Mouse (Mus musculus) hindbrain, embryonic 12.5 days (tissue): Measurements from ENCODE around the gene Krt7. TPM values are rescaled to one million over a fixed set of nuclear protein-coding genes. Genes with fewer than 3 reads are reported as not detected.

Experiments
- ATAC-seq: fragments of 200-750 bp; cut with Nextera tagmentation; 2 replicates; pipeline ENCODE4 v1.8.0; 2017; ENCODE audit warnings: moderate TSS enrichment; ENCODE audit not compliant: low FRiP score
- H3K27ac ChIP-seq: fragments of 300-500 bp; sonication (generic); 2 replicates; pipeline ENCODE4 v1.5.1; 2016; ENCODE audit warnings: mild to moderate bottlenecking
- H3K27me3 ChIP-seq: fragments of 300-500 bp; sonication (generic); 2 replicates; pipeline ENCODE4 v1.6.1; 2016; ENCODE audit warnings: mild to moderate bottlenecking
- H3K36me3 ChIP-seq: fragments of 300-500 bp; sonication (generic); 2 replicates; pipeline ENCODE4 v1.6.1; 2016; ENCODE audit warnings: mild to moderate bottlenecking
- H3K4me1 ChIP-seq: fragments of 300-500 bp; sonication (generic); 2 replicates; pipeline ENCODE4 v1.6.1; 2016
- H3K4me2 ChIP-seq: fragments of 300-500 bp; sonication (generic); replicated peaks from 2 replicates; pipeline ENCODE4 v1.6.1; 2016; ENCODE audit warnings: mild to moderate bottlenecking
- H3K4me3 ChIP-seq: fragments of 300-500 bp; sonication (generic); 2 replicates; pipeline ENCODE4 v1.5.1; 2016; ENCODE audit warnings: mild to moderate bottlenecking
- H3K9ac ChIP-seq: fragments of 300-500 bp; sonication (generic); 2 replicates; pipeline ENCODE4 v1.6.1; 2016; ENCODE audit warnings: mild to moderate bottlenecking, moderate library complexity
- H3K9me3 ChIP-seq: fragments of 300-500 bp; sonication (generic); replicated peaks from 2 replicates; pipeline ENCODE4 v1.6.1; 2016; ENCODE audit warnings: mild to moderate bottlenecking
- WGBS: fragments of 180-500 bp; shearing (Covaris S2); methylation state at CpG from one replicate; pipeline ENCODE4 v1.1.7; 2016; 5-methylcytosine and 5-hydroxymethylcytosine counted together
- polyA plus RNA-seq: library from polyadenylated mRNA; unstranded; fragments of >200 nt; fragmentation: Nextera tagmentation; extraction: Ambion mirVana; gene quantifications from 2 replicates; pipeline ENCODE4 v1.2.1, GENCODE M21; 2016

Krt7 gene
- polyA plus RNA-seq, 1 experiment from 2014 or later, result 10.5 TPM

GRCm38 (mm10) chr15:101382811-101383210, 28.0 kb upstream of the Krt7 start:
- H3K9me3 ChIP-seq, result no peaks in the 10 kb centered on the region
- no peak for ATAC-seq
- 63% methylated on average over 11 of the region's 11 CpGs for WGBS

GRCm38 (mm10) chr15:101384610-101385009, 26.2 kb upstream of the Krt7 start:
- Histone ChIP-seq H3K9ac (no peak overlapping the region), H3K4me3 (no peak overlapping the region), H3K4me1 (no peaks in the 10 kb centered on the region), H3K36me3 (no peaks in the 10 kb centered on the region), H3K27ac (no peak overlapping the region), H3K27me3 (0 out of 2 replicates have a peak, but pooled peaks cover 7% of the 10 kb centered on the region), H3K9me3 (no peaks in the 10 kb centered on the region), H3K4me2 (no peak overlapping the region)
- no peak for ATAC-seq
- 84% methylated on average over 7 of the region's 7 CpGs for WGBS

More at GRCm38 (mm10) chr15:101382811-101383210, 28.0 kb upstream of the Krt7 start:
- H3K36me3 ChIP-seq, result no peaks in the 10 kb centered on the region
- H3K9ac ChIP-seq, result no peak overlapping the region
- H3K4me3 ChIP-seq, result no peak overlapping the region
- H3K4me1 ChIP-seq, result no peaks in the 10 kb centered on the region
- no peak overlapping the region for H3K27ac ChIP-seq
- 0 out of 2 replicates have a peak, but pooled peaks cover 7% of the 10 kb centered on the region for H3K27me3 ChIP-seq
- no peak overlapping the region for H3K4me2 ChIP-seq

GRCm38 (mm10) chr15:101385064-101385463, 25.8 kb upstream of the Krt7 start:
- no peaks in the 10 kb centered on the region for H3K9me3 ChIP-seq
- no peak for ATAC-seq
- no peak overlapping the region for H3K27ac ChIP-seq
- no peaks in the 10 kb centered on the region for H3K36me3 ChIP-seq
- H3K4me2 ChIP-seq, result no peak overlapping the region
- 0 out of 2 replicates have a peak, but pooled peaks cover 7% of the 10 kb centered on the region for H3K27me3 ChIP-seq
- H3K4me3 ChIP-seq, result no peak overlapping the region
- no peak overlapping the region for H3K9ac ChIP-seq
- no peaks in the 10 kb centered on the region for H3K4me1 ChIP-seq
- 95% methylated on average over 6 of the region's 6 CpGs for WGBS

GRCm38 (mm10) chr15:101387176-101387575, 23.7 kb upstream of the Krt7 start:
- WGBS, result 66% methylated on average over 3 of the region's 3 CpGs
- Histone ChIP-seq H3K27ac (no peak overlapping the region), H3K4me2 (no peak overlapping the region), H3K9ac (no peak overlapping the region), H3K9me3 (no peaks in the 10 kb centered on the region), H3K4me1 (no peaks in the 10 kb centered on the region), H3K4me3 (no peak overlapping the region), H3K36me3 (no peaks in the 10 kb centered on the region), H3K27me3 (0 out of 2 replicates have a peak, but pooled peaks cover 4% of the 10 kb centered on the region)
- ATAC-seq, result no peak

GRCm38 (mm10) chr15:101388034-101388541, 22.8 kb upstream of the Krt7 start:
- Histone ChIP-seq H3K9me3 (no peaks in the 10 kb centered on the region), H3K9ac (no peak overlapping the region), H3K36me3 (no peaks in the 10 kb centered on the region), H3K4me1 (no peaks in the 10 kb centered on the region), H3K27me3 (0 out of 2 replicates have a peak, but pooled peaks cover 4% of the 10 kb centered on the region), H3K4me2 (no peak overlapping the region), H3K4me3 (no peak overlapping the region), H3K27ac (no peak overlapping the region)
- no peak for ATAC-seq
- WGBS, result 68% methylated on average over 5 of the region's 5 CpGs

- ATAC-seq, result no peak
- H3K9me3 ChIP-seq, result no peaks in the 10 kb centered on the region
- no peak overlapping the region for H3K27ac ChIP-seq
- no peak overlapping the region for H3K9ac ChIP-seq
- H3K4me3 ChIP-seq, result no peak overlapping the region
- WGBS, result 89% methylated on average over 5 of the region's 5 CpGs
- no peaks in the 10 kb centered on the region for H3K4me1 ChIP-seq
- H3K27me3 ChIP-seq, result 0 out of 2 replicates have a peak, but pooled peaks cover 4% of the 10 kb centered on the region
- H3K36me3 ChIP-seq, result no peaks in the 10 kb centered on the region
- H3K4me2 ChIP-seq, result no peak overlapping the region
Observed at GRCm38 (mm10) chr15:101390203-101390602, 20.6 kb upstream of the Krt7 start.

- ATAC-seq, result no peak
- H3K27ac ChIP-seq, result no peak overlapping the region
- no peak overlapping the region for H3K9ac ChIP-seq
- no peaks in the 10 kb centered on the region for H3K4me1 ChIP-seq
- H3K27me3 ChIP-seq, result no peaks in the 10 kb centered on the region
- H3K4me3 ChIP-seq, result no peak overlapping the region
- WGBS, result 83% methylated on average over 5 of the region's 5 CpGs
- H3K36me3 ChIP-seq, result no peaks in the 10 kb centered on the region
- no peak overlapping the region for H3K4me2 ChIP-seq
- no peaks in the 10 kb centered on the region for H3K9me3 ChIP-seq
Observed at GRCm38 (mm10) chr15:101392251-101392650, 18.6 kb upstream of the Krt7 start.

GRCm38 (mm10) chr15:101394908-101395307, 15.9 kb upstream of the Krt7 start:
- Histone ChIP-seq H3K9ac (no peak overlapping the region), H3K4me2 (no peak overlapping the region), H3K4me1 (no peaks in the 10 kb centered on the region), H3K36me3 (no peaks in the 10 kb centered on the region), H3K27me3 (no peaks in the 10 kb centered on the region), H3K4me3 (no peak overlapping the region), H3K27ac (no peak overlapping the region), H3K9me3 (no peaks in the 10 kb centered on the region)
- ATAC-seq, result no peak
- WGBS, result 64% methylated on average over 7 of the region's 7 CpGs

GRCm38 (mm10) chr15:101396466-101396865, 14.4 kb upstream of the Krt7 start:
- no peaks in the 10 kb centered on the region for H3K4me1 ChIP-seq
- no peak overlapping the region for H3K27ac ChIP-seq
- no peaks in the 10 kb centered on the region for H3K36me3 ChIP-seq
- no peak overlapping the region for H3K9ac ChIP-seq
- no peak for ATAC-seq
- no peaks in the 10 kb centered on the region for H3K9me3 ChIP-seq
- H3K27me3 ChIP-seq, result no peaks in the 10 kb centered on the region
- no peak overlapping the region for H3K4me2 ChIP-seq
- H3K4me3 ChIP-seq, result no peak overlapping the region
- WGBS, result 59% methylated on average over 7 of the region's 7 CpGs

- H3K4me1 ChIP-seq, result no peaks in the 10 kb centered on the region
- 75% methylated on average over 3 of the region's 3 CpGs for WGBS
- no peak overlapping the region for H3K27ac ChIP-seq
- no peak overlapping the region for H3K9ac ChIP-seq
- no peaks in the 10 kb centered on the region for H3K9me3 ChIP-seq
- no peaks in the 10 kb centered on the region for H3K27me3 ChIP-seq
- no peak for ATAC-seq
- no peaks in the 10 kb centered on the region for H3K36me3 ChIP-seq
- H3K4me2 ChIP-seq, result no peak overlapping the region
- H3K4me3 ChIP-seq, result no peak overlapping the region
Observed at GRCm38 (mm10) chr15:101396921-101397320, 13.9 kb upstream of the Krt7 start.

GRCm38 (mm10) chr15:101397683-101398082, 13.2 kb upstream of the Krt7 start:
- 91% methylated on average over 2 of the region's 2 CpGs for WGBS
- Histone ChIP-seq H3K9ac (no peak overlapping the region), H3K27ac (no peak overlapping the region), H3K4me2 (no peak overlapping the region), H3K4me3 (no peak overlapping the region), H3K9me3 (no peaks in the 10 kb centered on the region), H3K27me3 (no peaks in the 10 kb centered on the region), H3K4me1 (no peaks in the 10 kb centered on the region), H3K36me3 (no peaks in the 10 kb centered on the region)
- ATAC-seq, result no peak

GRCm38 (mm10) chr15:101398269-101398668, 12.6 kb upstream of the Krt7 start:
- Histone ChIP-seq H3K36me3 (no peaks in the 10 kb centered on the region), H3K27me3 (no peaks in the 10 kb centered on the region), H3K9me3 (no peaks in the 10 kb centered on the region), H3K4me3 (no peak overlapping the region), H3K4me2 (no peak overlapping the region), H3K4me1 (no peaks in the 10 kb centered on the region), H3K27ac (no peak overlapping the region), H3K9ac (no peak overlapping the region)
- ATAC-seq, result no peak
- WGBS, result 85% methylated on average over 8 of the region's 8 CpGs

- 0 out of 2 replicates have a peak overlapping the region, but pooled peaks have one; percentile 2 for H3K9ac ChIP-seq
- H3K27me3 ChIP-seq, result peaks cover 34% of the 10 kb centered on the region
- H3K4me2 ChIP-seq, result 0 out of 2 replicates have a peak overlapping the region, but pooled peaks have one; percentile 1
- H3K4me3 ChIP-seq, result no peak overlapping the region
- no peaks in the 10 kb centered on the region for H3K9me3 ChIP-seq
- H3K27ac ChIP-seq, result no peak overlapping the region
- H3K4me1 ChIP-seq, result peaks cover 6% of the 10 kb centered on the region; the same call in 1 of the 2 replicates
- 24% methylated on average over 30 of the region's 31 CpGs for WGBS
- no peak for ATAC-seq
- no peaks in the 10 kb centered on the region for H3K36me3 ChIP-seq
Observed at GRCm38 (mm10) chr15:101412188-101412587, 1.3 kb downstream of the Krt7 start.
